Mouse (Mus musculus): ENCODE data around the gene Ap1g1. TPM values are rescaled to one million over a fixed set of nuclear protein-coding genes. Genes with fewer than 3 reads are reported as not detected.

Ap1g1 gene
- polyA plus RNA-seq, 1 experiment from 2014 or later, result 27.1 TPM

GRCm38 (mm10) chr8:109880012-109880662 is 101.8 kb downstream of the Ap1g1 start:
- peak overlapping the region; percentile 70 for H3K27ac ChIP-seq (ENCODE audit: low read depth, low read length)
- peak; percentile 83 for ATAC-seq

GRCm38 (mm10) chr8:109885294-109885693 is 106.9 kb downstream of the Ap1g1 start:
- TF ChIP-seq CTCF (IDR thresholded peaks at IDR 0.05; ENCODE audit: low read depth), result no peak
- no peak overlapping the region for H3K9ac ChIP-seq (ENCODE audit: low read depth, low read length)
- no peaks in the 10 kb centered on the region for H3K9me3 ChIP-seq (ENCODE audit: control insufficient read depth)
- ATAC-seq, result no peak
- peaks cover 17% of the 10 kb centered on the region; the same call in 1 of the 2 replicates for H3K36me3 ChIP-seq (ENCODE audit: control insufficient read depth, insufficient read depth)
- 0 out of 2 replicates have a peak, but pooled peaks cover 3% of the 10 kb centered on the region for H3K4me1 ChIP-seq (replicated peaks; ENCODE audit: control insufficient read depth, insufficient read depth, low read length)
- no peak overlapping the region for H3K27ac ChIP-seq (ENCODE audit: low read depth, low read length)
- H3K4me3 ChIP-seq (ENCODE audit: low read depth, low read length), result no peak overlapping the region
- no peaks in the 10 kb centered on the region for H3K27me3 ChIP-seq (replicated peaks; ENCODE audit: control insufficient read depth, insufficient read depth, low read length)
- H3K4me2 ChIP-seq (replicated peaks; ENCODE audit: low read depth), result no peak overlapping the region

More at GRCm38 (mm10) chr8:109880012-109880662, 101.8 kb downstream of the Ap1g1 start:
- no peaks in the 10 kb centered on the region for H3K9me3 ChIP-seq (ENCODE audit: control insufficient read depth)
- TF ChIP-seq CTCF (IDR thresholded peaks at IDR 0.05; ENCODE audit: low read depth), result no peak
- no peaks in the 10 kb centered on the region for H3K27me3 ChIP-seq (replicated peaks; ENCODE audit: control insufficient read depth, insufficient read depth, low read length)
- no peak overlapping the region for H3K4me2 ChIP-seq (replicated peaks; ENCODE audit: low read depth)
- no peak overlapping the region for H3K9ac ChIP-seq (ENCODE audit: low read depth, low read length)
- no peak overlapping the region for H3K4me3 ChIP-seq (ENCODE audit: low read depth, low read length)
- H3K4me1 ChIP-seq (replicated peaks; ENCODE audit: control insufficient read depth, insufficient read depth, low read length), result peaks cover 5% of the 10 kb centered on the region; the same call in 1 of the 2 replicates
- H3K36me3 ChIP-seq (ENCODE audit: control insufficient read depth, insufficient read depth), result peaks cover 26% of the 10 kb centered on the region; the same call in 1 of the 2 replicates
- WGBS, result 43% methylated on average over 5 of the region's 5 CpGs

GRCm38 (mm10) chr8:109889211-109889610 is 110.9 kb downstream of the Ap1g1 start:
- H3K9ac ChIP-seq (ENCODE audit: low read depth, low read length), result no peak overlapping the region
- H3K4me1 ChIP-seq (replicated peaks; ENCODE audit: control insufficient read depth, insufficient read depth, low read length), result no peaks in the 10 kb centered on the region
- 0 out of 2 replicates have a peak, but pooled peaks cover 3% of the 10 kb centered on the region for H3K9me3 ChIP-seq (ENCODE audit: control insufficient read depth)
- H3K27me3 ChIP-seq (replicated peaks; ENCODE audit: control insufficient read depth, insufficient read depth, low read length), result no peaks in the 10 kb centered on the region
- 96% methylated on average over 1 of the region's 1 CpGs for WGBS
- 0 out of 2 replicates have a peak overlapping the region, but pooled peaks have one; percentile 35 for H3K27ac ChIP-seq (ENCODE audit: low read depth, low read length)
- ATAC-seq, result peak; percentile 68
- no peak overlapping the region for H3K4me2 ChIP-seq (replicated peaks; ENCODE audit: low read depth)
- peaks cover 7% of the 10 kb centered on the region; the same call in 1 of the 2 replicates for H3K36me3 ChIP-seq (ENCODE audit: control insufficient read depth, insufficient read depth)
- no peak for TF ChIP-seq CTCF (IDR thresholded peaks at IDR 0.05; ENCODE audit: low read depth)
- H3K4me3 ChIP-seq (ENCODE audit: low read depth, low read length), result no peak overlapping the region

- no peak overlapping the region for H3K4me2 ChIP-seq (replicated peaks; ENCODE audit: low read depth)
- H3K27me3 ChIP-seq (replicated peaks; ENCODE audit: control insufficient read depth, insufficient read depth, low read length), result no peaks in the 10 kb centered on the region
- H3K4me1 ChIP-seq (replicated peaks; ENCODE audit: control insufficient read depth, insufficient read depth, low read length), result no peaks in the 10 kb centered on the region
- no peak overlapping the region for H3K9ac ChIP-seq (ENCODE audit: low read depth, low read length)
- 73% methylated on average over 3 of the region's 3 CpGs for WGBS
- 0 out of 2 replicates have a peak, but pooled peaks cover 3% of the 10 kb centered on the region for H3K9me3 ChIP-seq (ENCODE audit: control insufficient read depth)
- ATAC-seq, result no peak
- H3K36me3 ChIP-seq (ENCODE audit: control insufficient read depth, insufficient read depth), result peaks cover 7% of the 10 kb centered on the region; the same call in 1 of the 2 replicates
- H3K4me3 ChIP-seq (ENCODE audit: low read depth, low read length), result no peak overlapping the region
- no peak for TF ChIP-seq CTCF (IDR thresholded peaks at IDR 0.05; ENCODE audit: low read depth)
- H3K27ac ChIP-seq (ENCODE audit: low read depth, low read length), result no peak overlapping the region; the same call in 1 of the 2 replicates
These were observed 112.6 kb downstream of the Ap1g1 start for GRCm38 (mm10) chr8:109890794-109891585.

- no peak for TF ChIP-seq CTCF (IDR thresholded peaks at IDR 0.05; ENCODE audit: low read depth)
- no peak overlapping the region for H3K4me2 ChIP-seq (replicated peaks; ENCODE audit: low read depth)
- ATAC-seq, result no peak
- H3K9ac ChIP-seq (ENCODE audit: low read depth, low read length), result no peak overlapping the region
- no peaks in the 10 kb centered on the region for H3K4me1 ChIP-seq (replicated peaks; ENCODE audit: control insufficient read depth, insufficient read depth, low read length)
- WGBS, result 100% methylated on average over 1 of the region's 1 CpGs
- H3K9me3 ChIP-seq (ENCODE audit: control insufficient read depth), result 0 out of 2 replicates have a peak, but pooled peaks cover 3% of the 10 kb centered on the region
- no peaks in the 10 kb centered on the region for H3K27me3 ChIP-seq (replicated peaks; ENCODE audit: control insufficient read depth, insufficient read depth, low read length)
- H3K36me3 ChIP-seq (ENCODE audit: control insufficient read depth, insufficient read depth), result no peaks in the 10 kb centered on the region
- H3K27ac ChIP-seq (ENCODE audit: low read depth, low read length), result no peak overlapping the region
- H3K4me3 ChIP-seq (ENCODE audit: low read depth, low read length), result no peak overlapping the region
These were observed 116.3 kb downstream of the Ap1g1 start for GRCm38 (mm10) chr8:109894636-109895035.

GRCm38 (mm10) chr8:109895355-109895754 is 117.0 kb downstream of the Ap1g1 start:
- Histone ChIP-seq H3K9ac (ENCODE audit: low read depth, low read length) (no peak overlapping the region), H3K4me2 (replicated peaks; ENCODE audit: low read depth) (no peak overlapping the region), H3K4me1 (replicated peaks; ENCODE audit: control insufficient read depth, insufficient read depth, low read length) (no peaks in the 10 kb centered on the region), H3K36me3 (ENCODE audit: control insufficient read depth, insufficient read depth) (no peaks in the 10 kb centered on the region), H3K27ac (ENCODE audit: low read depth, low read length) (no peak overlapping the region), H3K9me3 (ENCODE audit: control insufficient read depth) (0 out of 2 replicates have a peak, but pooled peaks cover 3% of the 10 kb centered on the region), H3K4me3 (ENCODE audit: low read depth, low read length) (no peak overlapping the region), H3K27me3 (replicated peaks; ENCODE audit: control insufficient read depth, insufficient read depth, low read length) (no peaks in the 10 kb centered on the region)
- 0 out of 2 replicates have a peak, but pooled peaks have one; percentile 51 for ATAC-seq
- no peak for TF ChIP-seq CTCF (IDR thresholded peaks at IDR 0.05; ENCODE audit: low read depth)
- 55% methylated on average over 12 of the region's 12 CpGs for WGBS
